Mouse (Mus musculus) CD4-positive helper T cell, adult 2 months (primary cell): Measurements from ENCODE around the gene Pcp4l1.
A peak's percentile ranks its signal among the peaks of the same experiment; 100 is the strongest.

ENCODE experiments used
- DNase-seq: peaks from one replicate; pipeline ENCODE4 v3.0.0-alpha.2; 2012; ENCODE audit warnings: low read depth, missing footprints, low spot score

Pcp4l1 gene

DNA sequence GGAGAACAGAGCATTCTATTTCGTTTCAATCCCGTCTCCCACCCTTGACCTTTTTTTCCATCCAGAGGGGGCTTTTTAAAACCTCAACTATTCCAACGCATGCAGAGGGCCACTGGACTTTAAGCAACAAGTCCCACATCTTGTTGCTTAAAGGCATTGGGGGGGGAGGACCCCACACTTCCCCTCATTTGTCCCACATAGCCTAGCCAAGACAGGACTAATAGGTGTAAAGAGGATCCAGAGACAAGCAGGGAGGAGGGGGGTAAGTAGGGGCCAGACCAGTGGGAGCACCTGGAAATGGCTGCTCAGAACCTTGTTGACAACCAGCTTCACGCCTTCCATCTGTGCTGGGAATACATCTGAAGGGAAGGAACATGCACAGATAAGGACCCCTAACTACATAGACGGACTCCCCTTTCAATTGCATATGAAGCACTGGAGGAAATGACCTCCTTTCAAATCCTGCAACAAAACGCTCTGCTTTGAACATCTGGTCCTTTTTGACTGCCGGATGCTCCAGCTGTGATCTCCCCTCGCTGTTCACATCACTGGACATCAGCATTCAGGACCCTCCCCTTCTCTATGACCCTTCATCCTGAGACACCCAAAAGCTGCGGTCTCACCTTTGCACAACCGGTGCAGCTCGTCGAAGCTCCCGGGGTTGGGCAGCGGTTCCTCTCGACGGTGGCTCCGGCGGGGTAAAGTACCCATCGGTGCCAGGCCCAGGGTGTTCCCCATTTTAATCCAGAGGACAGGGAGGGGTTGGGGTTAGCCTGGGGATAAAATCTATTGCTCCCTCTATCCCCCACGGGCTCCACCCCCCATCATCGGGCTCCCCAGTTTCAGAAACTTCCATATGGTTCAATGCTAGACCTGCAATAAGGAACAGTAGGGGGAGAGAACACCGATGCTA, 25.5 kb upstream of the Pcp4l1 start:
- DNase-seq, result peak; percentile 31

DNA sequence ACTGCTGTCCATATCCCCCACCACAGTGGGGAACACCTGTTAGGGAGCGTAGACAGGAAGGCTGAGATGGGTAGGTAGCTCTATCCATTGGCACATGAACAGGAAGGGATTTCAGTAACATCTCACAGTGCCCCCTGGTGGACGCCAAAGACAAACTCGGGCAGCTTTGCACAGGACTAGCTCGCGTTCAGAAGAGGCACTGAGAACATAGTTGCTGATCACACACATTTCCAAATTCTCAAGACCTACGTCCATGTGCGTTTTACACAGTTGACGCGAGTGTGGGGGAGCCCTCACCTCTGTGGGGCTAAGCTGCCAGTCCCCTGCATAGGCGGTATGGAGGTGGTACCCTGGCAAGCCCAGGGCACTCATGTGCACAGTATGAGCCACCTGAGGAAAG, 24.8 kb upstream of the Pcp4l1 start:
- DNase-seq, result peak; percentile 80

DNA sequence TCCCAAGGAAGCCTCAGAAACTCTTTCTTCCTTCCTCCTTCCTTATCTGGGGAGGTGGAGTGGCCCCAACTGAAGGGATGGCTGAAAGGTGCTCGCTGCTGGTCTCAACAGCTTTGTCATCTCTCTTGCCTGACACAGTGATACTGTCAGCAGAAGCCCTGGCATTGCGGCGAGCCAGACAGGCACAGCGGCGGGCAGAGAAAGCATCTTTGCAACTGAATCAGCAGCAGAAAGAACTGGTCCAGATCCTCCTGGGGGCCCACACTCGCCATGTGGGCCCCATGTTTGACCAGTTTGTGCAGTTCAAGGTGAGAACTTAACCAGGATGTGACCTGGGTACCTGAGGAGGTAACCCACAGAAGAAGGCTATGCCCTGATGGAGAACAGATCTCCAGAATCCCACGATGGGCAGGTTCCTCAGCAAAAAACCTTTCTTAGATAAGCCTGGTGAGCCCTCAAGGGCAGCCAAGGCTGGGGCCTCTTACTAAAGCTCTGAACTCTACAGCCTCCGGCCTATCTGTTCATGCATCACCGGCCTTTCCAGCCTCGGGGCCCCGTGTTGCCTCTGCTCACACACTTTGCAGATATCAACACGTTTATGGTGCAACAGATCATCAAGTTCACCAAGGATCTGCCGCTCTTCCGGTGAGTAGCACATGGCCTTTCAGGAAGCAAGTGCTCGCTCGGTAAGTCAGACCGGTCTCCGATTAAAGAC, 20.3 kb upstream of the Pcp4l1 start:
- DNase-seq, result no peak

DNA sequence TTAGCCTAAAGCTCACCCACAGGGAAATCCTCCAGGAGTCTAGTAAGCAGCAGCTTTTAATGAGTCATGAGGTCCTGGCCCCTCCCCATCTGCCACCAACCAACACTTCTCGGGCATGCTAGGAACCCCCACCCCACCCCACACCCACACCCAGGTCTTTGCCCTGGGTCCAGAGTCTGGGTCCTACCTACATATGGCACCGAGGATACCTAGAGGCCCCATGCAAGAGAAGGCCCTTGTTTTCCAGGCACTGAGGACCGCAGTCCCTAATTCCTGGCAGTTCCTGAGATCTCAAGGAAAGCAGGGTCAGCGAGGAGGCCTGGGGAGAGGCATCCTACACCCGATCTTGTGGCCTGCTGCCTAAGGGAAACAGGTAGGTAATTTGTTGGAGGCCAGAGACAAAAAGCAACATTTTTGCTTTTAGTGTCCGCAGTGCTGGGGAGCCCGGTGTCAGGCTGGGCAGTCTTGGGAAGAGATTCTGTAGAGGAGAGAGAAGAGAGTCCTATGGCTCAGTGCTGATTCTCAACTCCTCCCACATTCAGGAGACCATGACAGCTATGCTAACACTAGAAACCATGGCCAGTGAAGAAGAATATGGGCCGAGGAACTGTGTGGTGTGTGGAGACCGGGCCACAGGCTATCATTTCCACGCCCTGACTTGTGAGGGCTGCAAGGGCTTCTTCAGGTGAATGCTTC, 17.9 kb upstream of the Pcp4l1 start, which contains the start of gene Nr1i3:
Gene Nr1i3 (plus strand): TSS at position 170 of the 696 bp plus-strand sequence.
- no peak for DNase-seq

DNA sequence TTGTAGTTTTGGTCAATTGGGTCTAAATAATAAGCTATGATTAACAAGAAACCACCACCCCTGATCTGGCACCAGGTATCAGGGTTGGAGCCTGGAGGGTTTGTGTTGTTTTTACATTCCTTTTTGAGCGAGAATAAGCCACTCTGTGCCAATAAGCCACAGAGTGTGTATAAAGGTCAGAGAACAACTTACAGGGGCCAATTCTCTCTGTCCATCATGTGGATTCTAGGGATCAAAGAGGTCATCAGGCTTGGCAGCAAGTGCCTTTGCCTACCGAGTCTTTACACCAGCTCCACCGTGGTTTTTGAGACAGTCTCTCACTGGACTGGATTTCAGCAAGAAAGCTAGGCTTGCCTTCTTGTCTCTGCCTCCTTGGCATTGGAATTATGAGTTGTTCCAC, 16.8 kb upstream of the Pcp4l1 start:
- no peak for DNase-seq

DNA sequence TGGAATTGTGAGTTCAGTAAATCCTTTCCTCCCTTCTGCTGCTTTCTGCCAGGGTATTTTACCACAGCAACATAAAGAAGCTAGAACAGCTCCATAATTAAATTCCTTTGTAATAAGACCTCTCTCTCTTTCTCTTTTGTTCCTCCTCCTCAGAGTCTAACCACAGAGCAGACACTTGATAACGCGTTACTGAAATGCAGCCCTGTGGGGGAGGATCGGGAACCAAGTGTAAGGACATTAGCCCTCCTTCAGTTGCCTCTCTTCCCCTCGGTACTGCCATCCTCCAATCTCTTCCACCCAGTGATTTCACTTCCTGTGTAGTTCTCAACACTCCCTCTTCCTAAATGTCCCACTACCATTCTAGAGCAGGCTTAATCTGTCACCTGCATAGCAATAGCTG, 13.3 kb upstream of the Pcp4l1 start:
- DNase-seq, result no peak

DNA sequence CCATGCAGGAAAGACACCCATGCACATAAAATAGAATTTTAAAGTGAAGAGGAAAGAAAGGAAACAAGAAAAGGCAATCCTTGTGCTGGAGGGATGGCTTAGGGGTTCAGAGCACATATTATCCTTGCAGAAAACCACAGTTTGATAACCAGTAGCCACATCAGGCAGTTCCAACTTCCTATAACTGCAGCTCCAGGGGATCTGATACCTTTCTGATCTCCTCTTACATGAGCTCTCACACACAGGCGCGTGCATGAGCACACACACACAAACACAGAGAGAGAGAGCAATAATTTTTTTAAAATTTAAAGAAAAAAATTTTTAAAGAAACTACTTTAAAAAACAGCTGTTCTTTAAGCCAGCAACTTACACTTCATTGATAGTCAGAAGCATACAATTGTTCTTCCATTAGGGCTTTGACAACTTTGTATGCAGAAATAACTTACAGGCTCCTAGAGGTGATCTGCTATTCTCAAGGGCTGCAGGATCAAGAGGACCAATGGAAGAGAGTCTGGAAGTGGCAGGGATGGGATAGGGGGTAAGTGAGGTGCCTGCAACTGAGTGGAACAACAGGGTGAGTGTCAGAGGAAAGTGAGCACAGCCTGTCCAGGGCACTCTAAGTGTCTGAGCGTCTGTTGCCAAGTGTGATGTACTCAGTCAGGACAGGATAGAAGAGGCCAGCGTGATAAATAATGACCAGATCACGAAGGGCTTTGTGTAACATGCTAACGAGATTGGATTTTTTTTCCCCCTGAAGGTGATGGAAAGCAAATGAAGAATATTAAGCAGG, 9.8 kb upstream of the Pcp4l1 start:
- no peak for DNase-seq

DNA sequence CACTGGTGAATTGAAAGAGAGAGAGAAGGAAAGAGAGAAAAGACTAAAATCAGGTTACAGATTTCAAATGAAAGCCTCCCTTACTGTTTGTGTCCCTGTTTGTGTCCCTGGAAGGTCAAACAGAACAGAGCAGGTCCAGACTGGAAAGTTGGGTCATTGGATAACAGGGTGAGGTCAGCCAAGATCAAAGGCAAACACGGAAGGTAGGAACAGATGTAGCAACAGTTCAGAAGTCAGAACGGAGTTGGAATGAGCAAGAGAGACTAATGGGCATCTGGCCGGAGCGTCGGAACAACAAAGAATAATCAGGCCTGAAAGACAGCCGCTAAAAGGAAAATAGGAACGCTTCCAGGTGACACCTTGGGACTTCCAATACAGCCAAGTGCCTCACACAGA, 8.2 kb upstream of the Pcp4l1 start:
- no peak for DNase-seq

DNA sequence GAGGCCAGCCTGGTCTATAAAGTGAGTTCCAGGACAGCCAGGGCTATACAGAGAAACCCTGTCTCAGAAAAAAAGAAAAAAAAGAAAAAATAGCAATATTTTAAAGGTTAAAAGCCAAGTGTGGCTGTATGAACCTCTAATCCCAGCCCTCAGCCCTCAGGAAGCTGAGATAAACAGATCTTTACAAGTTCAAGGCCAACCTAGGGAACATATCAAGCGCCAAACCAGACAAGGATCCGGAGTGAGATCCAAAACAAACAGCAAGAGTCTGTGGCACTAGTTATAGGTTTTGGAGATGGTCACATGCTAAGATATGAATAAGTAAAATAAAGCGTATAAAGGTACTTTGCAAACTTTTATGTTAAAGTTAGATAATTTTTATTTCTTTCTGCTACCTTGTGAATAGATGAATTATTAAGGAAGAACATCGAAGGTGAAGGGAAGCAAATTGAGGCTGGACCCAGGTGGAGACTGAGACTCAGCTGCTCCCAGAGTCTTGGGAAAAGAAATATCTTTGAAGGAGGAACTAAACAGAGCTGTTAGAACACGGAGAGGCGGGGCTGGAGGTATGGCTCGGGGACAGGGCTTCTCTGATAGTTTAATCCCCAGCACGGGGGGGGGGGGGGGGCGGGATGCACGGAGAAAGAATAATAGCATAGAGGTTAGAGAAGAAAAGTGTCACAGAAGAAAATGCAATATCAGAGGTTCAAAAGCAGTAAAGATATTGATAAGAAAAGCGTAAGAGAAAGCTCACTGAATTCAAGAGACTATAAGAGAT, 7.6 kb upstream of the Pcp4l1 start:
- DNase-seq, result no peak

DNA sequence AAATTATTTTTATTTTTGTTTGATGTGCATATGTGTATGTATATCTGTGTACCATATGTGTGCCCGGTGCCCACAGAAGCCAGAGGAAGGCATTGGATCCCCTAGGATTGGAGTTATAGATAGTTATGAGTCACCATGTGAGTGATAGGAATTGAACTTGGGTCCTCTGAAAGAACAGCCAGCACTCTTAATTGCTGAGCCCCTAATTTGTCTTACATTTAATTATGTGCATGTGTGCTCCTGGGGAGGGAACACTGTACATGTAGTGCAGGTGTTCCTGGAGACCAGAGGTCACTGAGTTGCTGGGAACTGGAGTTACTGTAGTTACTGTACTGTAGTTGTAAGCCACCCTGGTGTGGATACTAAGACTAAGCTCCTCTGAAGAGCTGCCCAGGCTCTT, 4.7 kb upstream of the Pcp4l1 start:
- no peak for DNase-seq

DNA sequence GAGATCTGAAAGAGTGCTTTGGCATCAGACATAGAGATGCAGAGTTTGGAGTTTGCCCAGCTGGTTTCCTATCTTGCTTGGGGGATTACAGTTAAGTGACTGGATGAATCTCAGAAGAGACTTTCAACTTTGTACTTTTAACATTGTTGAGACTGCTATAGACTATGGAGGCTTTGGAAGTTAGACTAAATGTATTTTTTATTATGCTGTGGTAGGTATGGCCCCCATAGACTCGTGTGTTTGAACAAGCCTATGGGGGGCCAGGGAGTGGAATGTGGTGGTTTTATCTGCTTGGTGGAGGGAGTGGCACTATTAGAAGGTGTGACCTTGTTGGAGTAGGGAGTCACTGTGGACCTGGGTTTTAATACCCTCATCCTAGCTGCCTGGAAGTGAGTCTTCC, 3.5 kb upstream of the Pcp4l1 start:
- no peak for DNase-seq

DNA sequence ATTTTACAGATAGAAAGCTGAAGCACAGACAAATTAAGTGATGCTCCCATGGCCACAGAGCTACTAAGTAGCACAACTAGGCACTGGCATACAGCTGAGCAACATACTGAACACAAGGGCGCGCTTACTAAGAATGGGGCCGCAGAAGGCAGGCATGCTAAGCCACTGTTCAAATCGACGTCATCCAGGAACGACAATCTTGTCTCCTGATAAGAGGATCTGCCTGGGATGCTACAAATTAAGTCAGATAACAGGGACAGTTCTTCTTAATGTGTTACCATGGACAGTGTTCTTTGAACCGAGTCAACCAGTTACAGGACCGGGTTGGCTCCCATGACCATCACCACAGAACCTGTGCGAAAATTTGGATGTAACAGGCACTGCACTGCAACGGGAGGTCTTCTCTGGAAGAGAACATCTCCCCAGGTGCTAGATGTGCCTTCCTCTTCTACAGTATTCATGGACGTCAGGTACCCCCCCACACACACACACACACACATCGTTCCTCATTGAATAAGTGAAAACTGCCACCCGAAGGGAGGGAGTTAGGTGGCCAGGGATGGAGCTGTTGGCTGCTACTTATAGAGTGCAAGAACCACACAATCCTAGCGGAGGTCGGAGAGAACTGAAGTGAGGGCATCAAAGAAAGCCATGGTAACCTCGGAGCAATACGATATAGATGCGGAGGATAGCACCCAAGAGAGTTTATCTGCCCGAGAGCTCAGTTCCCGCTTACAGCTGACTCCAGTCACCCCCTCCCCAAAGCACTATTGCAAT, 834 bp downstream of the Pcp4l1 start:
- DNase-seq, result no peak

DNA sequence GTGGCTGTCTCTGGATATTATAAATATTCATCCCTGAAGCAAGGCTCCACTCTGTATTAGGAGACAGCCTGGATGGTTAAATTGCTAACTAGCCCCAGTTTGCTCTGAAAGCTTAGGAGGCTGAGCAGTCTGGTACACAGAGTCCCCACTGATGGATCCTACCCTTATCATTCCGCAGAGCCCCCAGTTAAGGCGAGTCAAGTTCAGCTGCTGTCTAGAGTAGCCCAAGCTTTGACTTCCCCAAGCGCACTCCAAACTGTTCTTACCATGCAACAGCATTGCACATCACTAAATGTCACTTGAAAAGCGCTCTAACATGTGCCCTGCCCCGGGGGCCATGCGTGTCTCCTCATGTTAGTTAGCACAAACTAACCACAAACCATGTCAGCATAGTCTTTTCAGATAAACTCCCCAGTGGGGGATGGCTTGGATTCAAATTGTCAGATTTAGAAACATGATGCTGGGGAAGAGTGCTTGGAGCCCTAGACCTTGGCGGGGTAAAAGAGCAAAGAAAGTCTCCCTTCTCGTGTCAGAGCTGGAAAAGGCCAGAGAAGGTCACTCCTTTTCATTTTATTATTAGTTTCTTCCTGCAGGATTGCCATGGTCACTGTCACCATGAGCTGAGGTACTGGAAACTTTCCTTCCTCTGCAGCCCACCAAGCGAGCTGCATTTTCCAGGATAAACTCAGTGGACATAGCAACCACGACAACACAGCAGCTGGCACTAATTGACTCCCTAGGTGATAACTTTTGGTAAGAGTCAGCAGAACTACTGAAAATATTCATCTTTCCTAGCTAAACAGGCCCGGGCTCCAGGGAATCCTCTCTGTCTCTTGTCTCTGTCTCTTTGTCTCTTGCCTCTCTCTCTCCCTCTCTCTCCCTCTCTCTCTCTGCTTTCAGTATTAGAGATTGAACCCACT, 1.9 kb downstream of the Pcp4l1 start:
- no peak for DNase-seq

DNA sequence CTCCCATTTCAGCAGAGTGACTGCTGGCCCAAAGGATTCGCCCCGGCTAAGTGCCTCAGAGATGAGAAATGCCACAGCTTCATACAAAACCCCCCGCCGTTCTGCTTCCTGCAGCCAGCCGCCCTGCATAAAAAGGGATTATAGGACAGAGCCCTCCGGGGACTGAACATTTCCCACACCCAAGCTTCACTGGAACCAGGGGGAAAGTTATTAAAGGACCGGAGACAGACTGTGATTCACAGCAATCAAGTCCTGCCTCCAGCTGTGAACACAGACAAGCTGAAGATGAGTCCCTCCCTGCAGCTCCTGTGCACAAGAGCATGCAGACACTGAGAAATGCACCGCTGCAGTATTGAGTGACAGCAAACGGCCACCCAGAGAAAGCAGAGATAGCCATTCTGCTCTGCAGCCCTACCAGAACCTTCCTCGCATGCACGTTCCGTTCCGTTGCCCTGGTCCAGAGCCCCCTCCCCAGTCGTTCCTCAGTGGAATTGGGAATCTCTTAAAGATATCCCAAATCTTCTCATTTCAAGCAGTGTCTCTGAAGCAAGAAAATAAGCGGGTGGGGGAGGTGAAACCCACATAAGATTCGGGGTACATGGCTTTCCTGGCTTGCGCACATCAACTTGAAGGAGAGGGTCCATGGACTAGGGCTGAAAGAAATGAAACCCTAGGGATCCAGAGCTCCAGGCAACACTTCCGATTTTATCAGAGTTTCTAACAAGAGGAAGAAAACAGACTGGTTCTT, 2.8 kb downstream of the Pcp4l1 start:
- DNase-seq, result no peak

DNA sequence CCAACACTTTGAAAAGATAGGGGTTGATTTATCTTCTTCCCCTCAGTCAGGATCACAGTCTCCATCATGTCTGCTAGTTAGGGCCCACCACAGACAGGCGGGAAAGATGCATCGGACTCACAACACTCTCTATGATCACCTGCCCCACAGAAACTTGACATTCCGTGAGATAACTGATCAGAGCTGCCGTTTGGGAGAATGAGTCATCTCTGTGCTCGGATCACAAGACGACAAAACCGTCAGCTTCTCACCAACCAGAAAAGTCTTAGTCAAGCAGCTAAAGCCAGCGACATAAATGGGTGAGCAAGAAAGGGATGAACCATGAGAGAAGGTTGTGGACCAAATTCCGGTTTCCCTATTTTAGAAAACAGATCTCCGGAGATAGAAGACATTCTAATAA, 3.8 kb downstream of the Pcp4l1 start:
- DNase-seq, result no peak

DNA sequence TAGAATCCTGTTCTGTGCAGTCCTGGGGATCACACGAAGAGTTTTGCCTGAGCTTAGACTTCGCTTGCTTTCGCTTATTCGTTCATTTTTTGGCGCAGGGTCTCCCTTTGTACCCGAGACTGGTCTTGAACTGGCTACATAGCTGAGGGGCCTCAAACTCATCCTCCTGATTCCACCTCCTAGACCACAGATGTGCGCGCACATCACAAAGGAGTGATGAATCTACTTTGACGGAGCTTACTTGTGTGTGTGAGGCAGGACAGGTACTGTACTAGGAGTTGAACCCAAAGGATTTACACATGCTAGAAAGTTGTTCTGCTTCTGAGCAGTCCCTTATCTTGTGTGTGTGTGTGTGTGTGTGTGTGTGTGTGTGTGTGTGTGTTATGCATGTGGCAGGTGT, 5.2 kb downstream of the Pcp4l1 start:
- DNase-seq, result no peak

DNA sequence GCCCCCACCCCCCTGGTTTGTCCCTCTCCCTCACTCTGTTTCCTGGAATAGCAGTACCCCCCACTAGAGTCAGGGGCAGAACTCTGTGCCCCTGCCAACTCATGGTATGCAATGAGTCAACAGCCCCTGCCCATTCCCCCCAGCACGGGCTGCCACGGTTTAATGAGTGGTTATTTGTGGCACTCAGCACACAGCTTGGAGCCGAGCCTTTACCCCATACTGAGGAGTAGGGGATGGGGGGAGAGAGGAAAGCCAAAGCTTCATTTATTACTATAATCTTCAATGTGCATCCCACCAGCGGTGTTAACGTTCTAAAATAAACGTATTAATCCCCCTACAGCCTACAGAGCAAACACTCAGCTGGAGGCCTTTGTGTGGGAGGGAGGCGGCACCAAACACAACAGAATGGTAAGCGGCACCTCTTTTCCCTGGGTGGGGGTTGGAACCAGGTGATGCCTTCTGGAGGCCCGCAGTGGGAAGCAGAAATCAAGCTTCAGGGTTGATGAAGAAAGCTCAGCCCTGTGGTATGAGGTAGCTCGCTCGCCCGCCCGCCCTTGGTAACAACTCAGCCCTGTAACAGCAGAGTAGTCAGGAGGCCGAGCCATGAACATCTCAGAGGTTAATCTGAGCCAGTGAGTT, 6.5 kb downstream of the Pcp4l1 start:
- DNase-seq, result no peak

DNA sequence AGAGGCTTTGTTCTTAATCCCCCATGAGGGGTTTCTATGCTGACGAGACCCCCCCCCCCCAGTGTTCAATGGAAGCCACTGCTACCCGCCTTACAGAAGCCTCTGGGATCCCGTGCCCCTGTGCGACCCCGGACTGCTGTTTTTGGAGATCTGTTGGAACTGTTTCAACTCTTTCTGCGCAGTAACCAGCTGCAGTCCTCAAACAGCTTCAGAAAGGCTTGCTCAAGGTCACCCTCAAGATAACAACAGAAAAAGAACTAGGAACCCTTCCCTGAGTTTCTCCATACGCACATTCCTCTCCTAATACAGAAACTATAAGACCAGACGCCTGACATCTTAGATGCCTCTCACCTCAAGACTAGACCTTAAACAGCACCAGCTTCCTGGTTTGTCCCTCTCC, 7.0 kb downstream of the Pcp4l1 start:
- DNase-seq, result no peak
